Mouse (Mus musculus): ENCODE measurements at regions not wholly inside any gene's neighbourhood (a gene's known extent, or its start where the extent isn't known, plus 50 kb on each side); places are given as distances from the start of the nearest gene placed in this dataset.

- Histone ChIP-seq H3K4me1 (ENCODE audit: control insufficient read depth, insufficient read depth, low read length) (no peaks in the 10 kb centered on the region), H3K9me3 (replicated peaks; ENCODE audit: control insufficient read depth, insufficient read depth, low read length, poor library complexity, severe bottlenecking) (no peaks in the 10 kb centered on the region), H3K4me3 (ENCODE audit: low read depth, low read length) (no peak overlapping the region), H3K36me3 (ENCODE audit: control insufficient read depth, insufficient read depth, low read length, poor library complexity, severe bottlenecking) (no peaks in the 10 kb centered on the region), H3K27me3 (ENCODE audit: control insufficient read depth, insufficient read depth, low read length, poor library complexity, severe bottlenecking) (no peaks in the 10 kb centered on the region), H3K27ac (ENCODE audit: insufficient read depth, low read length) (no peak overlapping the region), H3K9ac (ENCODE audit: low read depth, poor library complexity, severe bottlenecking) (no peak overlapping the region)
- TF ChIP-seq CTCF (IDR thresholded peaks at IDR 0.05; ENCODE audit: low read depth, low read length): no peak
- TF ChIP-seq EP300 (IDR thresholded peaks at IDR 0.05; ENCODE audit: insufficient read depth, low read depth, low read length): no peak
- no peak for TF ChIP-seq POLR2A (IDR thresholded peaks at IDR 0.05; ENCODE audit: insufficient read depth, low read length)
Measured at GRCm38 (mm10) chr9:84178705-84179104, 253.8 kb downstream of the Bckdhb start.

GRCm38 (mm10) chr9:84179238-84179637 lies 254.3 kb downstream of the Bckdhb start:
- Histone ChIP-seq H3K27ac (ENCODE audit: insufficient read depth, low read length) (no peak overlapping the region), H3K36me3 (ENCODE audit: control insufficient read depth, insufficient read depth, low read length, poor library complexity, severe bottlenecking) (no peaks in the 10 kb centered on the region), H3K27me3 (ENCODE audit: control insufficient read depth, insufficient read depth, low read length, poor library complexity, severe bottlenecking) (no peaks in the 10 kb centered on the region), H3K4me1 (ENCODE audit: control insufficient read depth, insufficient read depth, low read length) (no peaks in the 10 kb centered on the region), H3K9me3 (replicated peaks; ENCODE audit: control insufficient read depth, insufficient read depth, low read length, poor library complexity, severe bottlenecking) (no peaks in the 10 kb centered on the region), H3K4me3 (ENCODE audit: low read depth, low read length) (no peak overlapping the region), H3K9ac (ENCODE audit: low read depth, poor library complexity, severe bottlenecking) (no peak overlapping the region)
- TF ChIP-seq POLR2A (IDR thresholded peaks at IDR 0.05; ENCODE audit: insufficient read depth, low read length) (no peak), EP300 (IDR thresholded peaks at IDR 0.05; ENCODE audit: insufficient read depth, low read depth, low read length) (no peak), CTCF (IDR thresholded peaks at IDR 0.05; ENCODE audit: low read depth, low read length) (no peak)

- no peaks in the 10 kb centered on the region for H3K9me3 ChIP-seq (replicated peaks; ENCODE audit: control insufficient read depth, insufficient read depth, low read length, poor library complexity, severe bottlenecking)
- H3K4me1 ChIP-seq (ENCODE audit: control insufficient read depth, insufficient read depth, low read length): no peaks in the 10 kb centered on the region
- no peaks in the 10 kb centered on the region for H3K27me3 ChIP-seq (ENCODE audit: control insufficient read depth, insufficient read depth, low read length, poor library complexity, severe bottlenecking)
- H3K27ac ChIP-seq (ENCODE audit: insufficient read depth, low read length): no peak overlapping the region
- no peaks in the 10 kb centered on the region for H3K36me3 ChIP-seq (ENCODE audit: control insufficient read depth, insufficient read depth, low read length, poor library complexity, severe bottlenecking)
- TF ChIP-seq EP300 (IDR thresholded peaks at IDR 0.05; ENCODE audit: insufficient read depth, low read depth, low read length): no peak
- TF ChIP-seq POLR2A (IDR thresholded peaks at IDR 0.05; ENCODE audit: insufficient read depth, low read length): no peak
- no peak for TF ChIP-seq CTCF (IDR thresholded peaks at IDR 0.05; ENCODE audit: low read depth, low read length)
- H3K4me3 ChIP-seq (ENCODE audit: low read depth, low read length): no peak overlapping the region
- no peak overlapping the region for H3K9ac ChIP-seq (ENCODE audit: low read depth, poor library complexity, severe bottlenecking)
Measured at GRCm38 (mm10) chr9:84183637-84184374, 258.9 kb downstream of the Bckdhb start.

- H3K9ac ChIP-seq (ENCODE audit: low read depth, poor library complexity, severe bottlenecking): no peak overlapping the region
- no peaks in the 10 kb centered on the region for H3K4me1 ChIP-seq (ENCODE audit: control insufficient read depth, insufficient read depth, low read length)
- no peak for TF ChIP-seq CTCF (IDR thresholded peaks at IDR 0.05; ENCODE audit: low read depth, low read length)
- no peak for TF ChIP-seq EP300 (IDR thresholded peaks at IDR 0.05; ENCODE audit: insufficient read depth, low read depth, low read length)
- TF ChIP-seq POLR2A (IDR thresholded peaks at IDR 0.05; ENCODE audit: insufficient read depth, low read length): no peak
- no peaks in the 10 kb centered on the region for H3K27me3 ChIP-seq (ENCODE audit: control insufficient read depth, insufficient read depth, low read length, poor library complexity, severe bottlenecking)
- no peak overlapping the region for H3K4me3 ChIP-seq (ENCODE audit: low read depth, low read length)
- H3K9me3 ChIP-seq (replicated peaks; ENCODE audit: control insufficient read depth, insufficient read depth, low read length, poor library complexity, severe bottlenecking): no peaks in the 10 kb centered on the region
- H3K27ac ChIP-seq (ENCODE audit: insufficient read depth, low read length): no peak overlapping the region
- H3K36me3 ChIP-seq (ENCODE audit: control insufficient read depth, insufficient read depth, low read length, poor library complexity, severe bottlenecking): no peaks in the 10 kb centered on the region
Measured at GRCm38 (mm10) chr9:84187531-84187930, 262.6 kb downstream of the Bckdhb start.

- TF ChIP-seq EP300 (IDR thresholded peaks at IDR 0.05; ENCODE audit: insufficient read depth, low read depth, low read length): no peak
- no peak for TF ChIP-seq CTCF (IDR thresholded peaks at IDR 0.05; ENCODE audit: low read depth, low read length)
- TF ChIP-seq POLR2A (IDR thresholded peaks at IDR 0.05; ENCODE audit: insufficient read depth, low read length): no peak
- H3K4me3 ChIP-seq (ENCODE audit: low read depth, low read length): no peak overlapping the region
Measured at GRCm38 (mm10) chr9:84193405-84193804, 268.5 kb downstream of the Bckdhb start.

GRCm38 (mm10) chr9:84194716-84195115 lies 269.8 kb downstream of the Bckdhb start:
- TF ChIP-seq EP300 (IDR thresholded peaks at IDR 0.05; ENCODE audit: insufficient read depth, low read depth, low read length): no peak
- no peak for TF ChIP-seq CTCF (IDR thresholded peaks at IDR 0.05; ENCODE audit: low read depth, low read length)
- no peak for TF ChIP-seq POLR2A (IDR thresholded peaks at IDR 0.05; ENCODE audit: insufficient read depth, low read length)
- no peaks in the 10 kb centered on the region for H3K9me3 ChIP-seq (replicated peaks; ENCODE audit: control insufficient read depth, insufficient read depth, low read length, poor library complexity, severe bottlenecking)
- no peak overlapping the region for H3K27ac ChIP-seq (ENCODE audit: insufficient read depth, low read length)

More at GRCm38 (mm10) chr9:84193405-84193804, 268.5 kb downstream of the Bckdhb start:
- H3K36me3 ChIP-seq (ENCODE audit: control insufficient read depth, insufficient read depth, low read length, poor library complexity, severe bottlenecking): no peaks in the 10 kb centered on the region
- no peaks in the 10 kb centered on the region for H3K27me3 ChIP-seq (ENCODE audit: control insufficient read depth, insufficient read depth, low read length, poor library complexity, severe bottlenecking)
- no peaks in the 10 kb centered on the region for H3K4me1 ChIP-seq (ENCODE audit: control insufficient read depth, insufficient read depth, low read length)
- no peaks in the 10 kb centered on the region for H3K9me3 ChIP-seq (replicated peaks; ENCODE audit: control insufficient read depth, insufficient read depth, low read length, poor library complexity, severe bottlenecking)
- no peak overlapping the region for H3K27ac ChIP-seq (ENCODE audit: insufficient read depth, low read length)
- no peak overlapping the region for H3K9ac ChIP-seq (ENCODE audit: low read depth, poor library complexity, severe bottlenecking)

More at GRCm38 (mm10) chr9:84194716-84195115, 269.8 kb downstream of the Bckdhb start:
- Histone ChIP-seq H3K4me1 (ENCODE audit: control insufficient read depth, insufficient read depth, low read length) (no peaks in the 10 kb centered on the region), H3K9ac (ENCODE audit: low read depth, poor library complexity, severe bottlenecking) (no peak overlapping the region), H3K27me3 (ENCODE audit: control insufficient read depth, insufficient read depth, low read length, poor library complexity, severe bottlenecking) (no peaks in the 10 kb centered on the region), H3K36me3 (ENCODE audit: control insufficient read depth, insufficient read depth, low read length, poor library complexity, severe bottlenecking) (no peaks in the 10 kb centered on the region), H3K4me3 (ENCODE audit: low read depth, low read length) (no peak overlapping the region)

Data from ES-Bruce4 (cell line).